In the genomic region with DNA sequence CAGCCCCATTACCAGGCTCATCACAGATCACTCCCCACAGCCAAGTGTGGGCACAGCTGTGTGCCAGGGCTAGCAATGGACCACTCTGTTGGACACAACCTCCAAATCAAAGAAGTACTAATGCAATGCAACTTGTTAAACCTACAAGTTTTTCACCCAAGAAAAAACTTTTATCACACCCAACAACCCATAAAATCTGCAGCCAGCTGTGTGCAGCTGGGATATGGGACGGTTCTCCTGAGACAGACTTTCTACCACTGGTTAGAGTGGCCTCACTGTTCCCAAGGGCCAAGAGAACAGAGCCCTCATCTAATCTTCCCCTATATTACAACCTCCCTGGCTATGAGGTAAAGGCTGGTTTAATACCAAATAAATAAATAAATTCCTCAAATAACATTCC, we compare ENCODE assay signal across 17 mouse cellular contexts.
DNase-seq lines count a peak whose midpoint lies in the region.
"Had no signal": no experiment of that assay in that cellular context is flagged by ENCODE, and none has a peak within 500 bp of the region (broad histone marks: within the 10 kb centered on the region; RNA-seq: fewer than 3 reads in every experiment).

No protein-coding gene starts in this region.

- H3K27ac ChIP-seq in heart, embryonic 10.5 days: no peak overlapping the region

- WGBS in heart, embryonic 10.5 days: 85% methylated on average over 1 of the region's 1 CpGs

- DNase-seq in heart, adult 11 months: peak; percentile 95
- no peak for DNase-seq in heart, embryonic 10.5 days (ENCODE audit: low spot score)
- DNase-seq in kidney, postnatal 10 days: peak; percentile 68
- no peak for DNase-seq in kidney, adult 9 months
- DNase-seq: adrenal gland, adult 2 months; adrenal gland, adult 8-10 months; adrenal gland, postnatal 10 days; adrenal gland, postnatal 14 days; adrenal gland, postnatal 25 days; adrenal gland, postnatal 36 days; B cell, adult 2 months; cerebellum, adult 11 months; cerebellum, adult 11-12 months; cerebellum, adult 18-20 months had no signal

- no peak overlapping the region for H3K4me3 ChIP-seq in heart, embryonic 10.5 days

- H3K27me3 ChIP-seq in heart, embryonic 10.5 days (ENCODE audit: insufficient read depth, poor library complexity, severe bottlenecking): no peaks in the 10 kb centered on the region
- H3K27me3 ChIP-seq: CH12.LX, Patski had no signal

- H3K9me3 ChIP-seq in heart, embryonic 10.5 days: no peaks in the 10 kb centered on the region
- H3K9me3 ChIP-seq: G1E had no signal

- no peaks in the 10 kb centered on the region for H3K36me3 ChIP-seq in heart, embryonic 10.5 days
- H3K36me3 ChIP-seq: G1E had no signal

- H3K4me1 ChIP-seq in heart, embryonic 10.5 days: peaks cover 43% of the 10 kb centered on the region

Comparison
In these comparisons a context has a peak if more than half of its experiments do, and no peak if none do; other contexts are left out.
1. DNase-seq: peak in heart, adult 11 months (single experiment) and kidney, postnatal 10 days (single experiment); none in heart, embryonic 10.5 days (single experiment) and kidney, adult 9 months (single experiment).